Mouse (Mus musculus): ENCODE measurements around the gene Prmt8.

Prmt8 gene

GRCm38 (mm10) chr6:127769275-127770156 lies at the start of gene Prmt8:
TSS of gene Prmt8 (minus strand) at chr6:127769472.
- no peak for DNase-seq

- no peak for DNase-seq
These were observed 33.9 kb upstream of the Prmt8 start for GRCm38 (mm10) chr6:127803046-127803729.

GRCm38 (mm10) chr6:127802211-127802610 lies 32.9 kb upstream of the Prmt8 start:
- DNase-seq: no peak

- DNase-seq: no peak
These were observed 20.8 kb upstream of the Prmt8 start for GRCm38 (mm10) chr6:127790023-127790422.

- DNase-seq: no peak
These were observed 1.5 kb upstream of the Prmt8 start for GRCm38 (mm10) chr6:127770806-127771205.

GRCm38 (mm10) chr6:127768621-127769274 lies 524 bp downstream of the Prmt8 start:
- DNase-seq: no peak

GRCm38 (mm10) chr6:127767706-127768493 lies 1.4 kb downstream of the Prmt8 start:
- peak; percentile 4 for DNase-seq

- DNase-seq: no peak
These were observed 2.0 kb downstream of the Prmt8 start for GRCm38 (mm10) chr6:127767201-127767705.

- DNase-seq: no peak
These were observed 2.6 kb downstream of the Prmt8 start for GRCm38 (mm10) chr6:127766641-127767200.

GRCm38 (mm10) chr6:127766041-127766604 lies 3.1 kb downstream of the Prmt8 start:
- DNase-seq: no peak

GRCm38 (mm10) chr6:127765573-127765972 lies 3.7 kb downstream of the Prmt8 start:
- no peak for DNase-seq

GRCm38 (mm10) chr6:127758264-127758663 lies 11.0 kb downstream of the Prmt8 start:
- DNase-seq: no peak

- DNase-seq: no peak
These were observed 11.6 kb downstream of the Prmt8 start for GRCm38 (mm10) chr6:127757667-127758167.

GRCm38 (mm10) chr6:127756856-127757255 lies 12.4 kb downstream of the Prmt8 start:
- DNase-seq: no peak

GRCm38 (mm10) chr6:127753228-127753627 lies 16.0 kb downstream of the Prmt8 start:
- DNase-seq: no peak

GRCm38 (mm10) chr6:127752681-127753080 lies 16.6 kb downstream of the Prmt8 start:
- DNase-seq: no peak

GRCm38 (mm10) chr6:127751499-127751898 lies 17.8 kb downstream of the Prmt8 start:
- no peak for DNase-seq

- DNase-seq: no peak
These were observed 20.5 kb downstream of the Prmt8 start for GRCm38 (mm10) chr6:127748793-127749192.

GRCm38 (mm10) chr6:127742290-127742689 lies 27.0 kb downstream of the Prmt8 start:
- DNase-seq: no peak

- DNase-seq: no peak
These were observed 28.1 kb downstream of the Prmt8 start for GRCm38 (mm10) chr6:127741162-127741561.

- DNase-seq: no peak
These were observed 28.6 kb downstream of the Prmt8 start for GRCm38 (mm10) chr6:127740711-127741110.

- no peak for DNase-seq
These were observed 29.4 kb downstream of the Prmt8 start for GRCm38 (mm10) chr6:127739921-127740320.
